Mouse (Mus musculus): Measurements from ENCODE around the gene Zfp352. TPM values are rescaled to one million over a fixed set of nuclear protein-coding genes. Genes with fewer than 3 reads are reported as not detected.

The Zfp352 gene
- polyA plus RNA-seq, 1 experiment, result not detected

DNA sequence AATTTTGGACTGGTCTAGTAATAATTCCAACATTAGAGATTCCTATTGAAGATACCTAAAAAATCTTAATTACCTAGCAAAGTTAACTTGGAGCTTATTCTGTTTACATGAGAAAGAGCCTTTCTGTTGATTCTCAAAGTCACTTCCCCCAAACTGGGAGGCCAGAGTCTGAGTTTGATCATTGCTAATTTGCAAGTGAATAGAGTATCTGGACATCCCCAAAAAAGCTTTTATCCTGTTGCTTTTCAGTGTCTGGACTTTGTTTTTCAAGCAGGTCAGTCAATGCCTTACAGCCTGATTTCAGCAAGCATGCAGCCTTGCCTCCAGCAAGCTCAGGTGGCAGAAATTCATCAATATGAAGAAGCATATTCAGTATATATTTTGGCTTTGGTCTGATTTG lies 51.2 kb downstream of the Zfp352 start:
- Histone ChIP-seq H3K27ac (ENCODE audit: insufficient read depth, low read length) (no peak overlapping the region), H3K4me3 (ENCODE audit: extremely low read depth, insufficient read depth, insufficient read length) (no peak overlapping the region), H3K36me3 (ENCODE audit: control insufficient read depth, insufficient read depth, low read length) (no peaks in the 10 kb centered on the region), H3K4me1 (ENCODE audit: control insufficient read depth, insufficient read depth, insufficient read length) (no peaks in the 10 kb centered on the region), H3K27me3 (ENCODE audit: control insufficient read depth, insufficient read depth, low read length) (no peaks in the 10 kb centered on the region)
- TF ChIP-seq POLR2A (IDR thresholded peaks at IDR 0.05; ENCODE audit: low read depth, low read length) (no peak), CTCF (IDR thresholded peaks at IDR 0.05; ENCODE audit: extremely low read depth, insufficient read depth, insufficient read length, insufficient replicate concordance) (no peak)
- DNase-seq (ENCODE audit: low read depth in 1 of 2, low spot score in 2 of 2), result no peak

Measured in spleen, adult 2 months (tissue).